Mouse (Mus musculus) C2C12 (cell line): ENCODE results near the gene Tnni2.

Experiments used
- CTCF ChIP-seq: IDR thresholded peaks from one replicate; pipeline ENCODE4 v1.5.1; 2011; ENCODE audit not compliant: control insufficient read depth, insufficient read depth, insufficient read length
- MAX ChIP-seq: IDR thresholded peaks from one replicate; pipeline ENCODE4 v1.6.1; 2011; ENCODE audit warnings: mild to moderate bottlenecking, control low read depth
- MYOG ChIP-seq: IDR thresholded peaks from one replicate; pipeline ENCODE4 v1.6.1; 2011; ENCODE audit not compliant: control insufficient read depth, insufficient read length; ENCODE audit errors: extremely low read depth
- USF1 ChIP-seq: IDR thresholded peaks from one replicate; pipeline ENCODE4 v1.6.1; 2011; ENCODE audit warnings: low read depth, mild to moderate bottlenecking, control low read depth, moderate library complexity

DNA sequence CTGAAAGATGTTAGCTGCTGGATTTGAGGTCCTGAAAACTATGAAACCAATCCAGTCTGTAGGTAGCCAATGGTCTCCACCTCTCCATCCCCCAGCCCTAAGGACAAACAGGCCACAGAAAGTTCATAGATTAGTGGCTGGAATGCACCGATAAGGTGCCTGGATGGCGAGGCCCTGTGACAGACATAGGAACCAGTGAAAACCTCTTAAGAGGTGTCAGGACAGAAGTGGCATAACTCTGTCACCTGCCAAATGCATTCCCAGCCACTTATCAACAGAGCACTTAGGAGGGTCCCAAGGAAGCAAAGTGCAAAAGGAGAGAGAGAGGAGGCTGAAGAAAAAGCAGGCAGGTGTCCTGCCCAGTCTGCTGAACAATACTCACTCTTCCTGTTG is 17.7 kb downstream of the Tnni2 start:
- TF ChIP-seq CTCF (no peak), USF1 (no peak), MAX (no peak), MYOG (no peak)
